Mouse (Mus musculus): ENCODE measurements at regions not wholly inside any gene's neighbourhood (a gene's known extent, or its start where the extent isn't known, plus 50 kb on each side); places are given as distances from the start of the nearest gene placed in this dataset.

- intact Hi-C loops (cut with DNase I): no loop called here
- no peak for DNase-seq (ENCODE audit: low spot score in 2 of 2)
Observed at GRCm38 (mm10) chr8:8418525-8418924, 242.5 kb downstream of the Efnb2 start.

DNA sequence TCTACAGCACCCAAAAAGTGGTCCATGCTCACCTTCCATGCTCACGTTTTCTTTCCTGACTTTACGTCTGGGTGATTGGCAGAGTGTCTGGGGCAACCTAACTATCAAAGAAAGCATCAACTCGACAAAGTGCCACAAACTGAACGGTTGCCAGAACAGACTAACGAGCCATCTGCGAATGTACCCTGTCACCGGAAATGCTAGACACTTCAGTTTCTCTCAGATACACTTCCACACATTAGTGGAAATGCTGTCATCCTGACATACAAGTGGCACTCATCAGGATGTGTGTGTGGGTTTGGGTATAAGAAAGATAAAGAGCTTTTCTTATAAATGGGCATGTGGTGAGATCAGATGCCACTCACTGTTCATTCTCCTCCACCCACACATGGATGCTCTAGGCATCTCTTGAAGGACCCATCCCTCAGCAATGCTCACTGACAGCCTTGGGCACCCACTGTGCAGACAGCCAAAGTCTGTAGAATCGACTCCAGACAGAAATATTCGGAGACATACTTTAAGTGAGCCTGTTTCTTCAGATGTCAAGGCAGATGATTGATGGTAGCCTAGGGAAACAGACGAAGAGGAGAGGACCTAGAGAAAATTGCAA, 244.8 kb downstream of the Efnb2 start:
- intact Hi-C loops (cut with DNase I): no loop called here
- no peak for DNase-seq (ENCODE audit: low spot score in 2 of 2)

DNA sequence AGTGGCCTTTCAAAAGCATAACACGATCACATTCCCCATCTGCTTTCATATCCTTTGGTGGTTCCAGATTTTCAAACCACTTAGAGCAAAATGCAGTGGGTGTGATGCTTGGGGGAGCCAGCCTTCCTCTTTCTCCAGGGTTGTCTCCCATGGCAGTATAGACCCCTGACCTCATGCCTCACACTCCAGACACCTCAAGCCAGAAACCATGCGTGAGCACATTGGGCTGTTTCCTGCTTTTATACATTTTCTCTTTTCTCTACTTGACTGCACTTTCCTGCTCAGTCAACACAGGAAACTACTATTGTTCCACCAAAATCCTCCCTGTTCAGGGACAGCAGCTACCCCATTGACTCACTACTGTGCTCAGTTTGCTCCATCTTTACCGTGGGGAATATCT, 253.7 kb downstream of the Efnb2 start:
- intact Hi-C loops (cut with DNase I): no loop called here
- DNase-seq (ENCODE audit: low spot score in 2 of 2): no peak

DNA sequence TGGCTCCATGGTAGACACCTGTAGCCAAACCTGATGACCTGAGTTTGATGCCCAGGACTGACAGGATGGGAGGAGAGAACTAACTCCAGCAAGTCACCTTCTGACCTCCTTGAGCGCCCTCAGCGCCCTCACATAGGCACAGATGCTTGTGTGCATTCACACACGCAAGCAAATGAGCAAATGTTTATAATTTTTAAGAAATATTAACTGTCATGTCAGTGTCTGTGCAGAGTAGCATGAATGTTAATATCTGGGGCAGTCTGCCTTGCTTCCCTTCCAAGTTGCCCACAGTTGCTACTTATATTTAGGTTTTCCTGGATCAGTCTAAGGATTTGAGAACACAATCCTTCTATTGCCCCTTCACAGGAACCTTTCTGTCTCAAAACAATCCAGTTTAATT, 257.6 kb downstream of the Efnb2 start:
- no peak for DNase-seq (ENCODE audit: low spot score in 2 of 2)
- intact Hi-C loops (cut with DNase I): no loop called here

DNA sequence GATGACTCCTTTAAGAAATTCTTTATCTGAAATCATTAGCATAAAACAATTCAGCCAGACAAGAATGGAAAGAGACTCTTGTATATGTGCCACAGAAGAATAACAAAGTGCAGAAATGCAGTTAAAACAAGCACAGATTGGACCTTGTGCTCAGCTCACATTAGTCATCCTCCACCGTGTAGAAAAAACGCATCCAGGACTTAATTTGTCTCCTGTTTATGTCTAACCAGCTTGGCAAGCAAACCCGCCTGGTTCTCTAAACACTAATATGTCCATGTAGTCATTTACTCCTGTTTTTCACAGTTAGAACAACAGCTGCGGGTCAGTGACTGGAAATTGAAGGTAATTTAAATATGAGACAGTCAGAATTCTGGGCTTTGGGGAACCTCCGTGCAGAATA, 268.7 kb downstream of the Efnb2 start:
- peak; percentile 6 to 57 for DNase-seq (ENCODE audit: low spot score in 2 of 2)
- intact Hi-C loops (cut with DNase I): no loop called here

- peak in 1 of 2 experiments; percentile 20 for DNase-seq (ENCODE audit: low spot score in 2 of 2)
- intact Hi-C loops (cut with DNase I): no loop called here
Observed at GRCm38 (mm10) chr8:8391321-8391720, 269.7 kb downstream of the Efnb2 start.

GRCm38 (mm10) chr8:8378248-8378647, 282.8 kb downstream of the Efnb2 start:
- no peak for DNase-seq (ENCODE audit: low spot score in 2 of 2)
- intact Hi-C loops (cut with DNase I): no loop called here

- intact Hi-C loops (cut with DNase I): no loop called here
- no peak for DNase-seq (ENCODE audit: low spot score in 2 of 2)
Observed at GRCm38 (mm10) chr8:8376791-8377190, 284.3 kb downstream of the Efnb2 start.

DNA sequence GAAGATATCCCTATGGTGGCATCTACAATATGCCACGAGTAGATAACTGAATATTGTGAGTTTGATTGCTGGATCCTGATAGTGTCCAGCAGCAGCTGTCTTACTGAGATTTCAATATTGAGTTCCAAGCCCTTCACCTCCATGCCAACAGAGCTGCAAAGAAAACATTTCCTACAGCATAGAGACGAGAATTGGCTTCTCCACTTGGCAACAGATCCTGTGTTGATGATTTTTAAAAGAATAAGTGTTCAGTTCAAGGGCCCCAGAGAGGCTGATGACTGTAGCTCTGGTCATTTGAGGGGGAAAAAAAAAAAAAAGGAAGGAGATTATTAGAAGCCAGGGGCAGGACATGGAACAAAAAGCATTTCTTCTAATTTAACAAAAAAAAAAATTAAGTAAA, 284.7 kb downstream of the Efnb2 start:
- intact Hi-C loops (cut with DNase I): no loop called here
- no peak for DNase-seq (ENCODE audit: low spot score in 2 of 2)

DNA sequence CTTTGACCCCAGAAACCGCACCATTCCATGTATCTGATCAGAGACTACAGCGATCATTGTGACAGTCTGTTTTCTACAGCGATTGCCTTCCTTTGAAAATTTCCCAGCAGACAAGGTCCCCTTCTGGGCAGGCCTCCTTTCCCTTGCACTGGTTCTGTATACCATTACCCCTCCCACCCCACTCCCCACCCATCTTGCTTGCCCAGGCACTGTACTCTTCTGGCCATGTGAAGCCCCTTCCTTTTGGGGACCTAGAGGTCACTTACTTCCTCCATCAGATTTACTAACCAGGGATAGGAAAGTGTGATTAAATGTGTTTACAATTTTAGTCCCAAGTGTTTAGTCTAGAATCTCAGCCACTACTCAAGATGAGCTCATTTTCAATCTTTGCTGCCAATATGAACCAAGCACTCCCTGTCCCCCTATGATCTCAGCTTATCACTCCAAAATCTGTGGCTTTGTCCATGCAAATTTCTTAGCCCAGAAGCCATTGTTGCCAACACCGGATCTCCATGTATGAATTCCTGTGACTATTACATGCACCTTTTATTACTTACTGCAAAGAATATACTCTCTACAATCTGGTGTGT, 293.7 kb downstream of the Efnb2 start:
- intact Hi-C loops (cut with DNase I): no loop called here
- no peak for DNase-seq (ENCODE audit: low spot score in 2 of 2)

- DNase-seq (ENCODE audit: low spot score in 2 of 2): no peak
- intact Hi-C loops (cut with DNase I): no loop called here
Observed at GRCm38 (mm10) chr8:8361941-8362537, 299.0 kb downstream of the Efnb2 start.

DNA sequence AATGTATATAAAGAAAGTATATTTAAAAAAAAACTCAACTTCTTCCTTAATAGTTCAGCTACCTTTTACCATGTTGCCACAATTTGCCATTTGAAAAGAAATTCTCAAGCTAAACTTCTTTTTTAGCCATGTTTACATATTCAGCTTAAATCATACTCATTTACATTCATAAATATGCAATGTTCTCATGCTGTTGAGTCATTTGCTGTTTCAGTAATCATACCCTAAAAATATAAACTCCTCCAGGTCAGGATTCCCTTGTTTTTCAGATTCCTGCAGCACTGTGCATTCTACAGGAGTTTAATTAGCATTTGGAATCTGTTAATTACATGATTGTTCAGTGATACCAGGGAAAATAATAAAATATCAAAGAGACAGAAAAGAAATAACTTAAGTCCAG, 300.5 kb downstream of the Efnb2 start:
- DNase-seq (ENCODE audit: low spot score in 2 of 2): peak in 1 of 2 experiments; percentile 43
- intact Hi-C loops (cut with DNase I): no loop called here

GRCm38 (mm10) chr8:8354977-8355376, 306.1 kb downstream of the Efnb2 start:
- intact Hi-C loops (cut with DNase I): loop anchor here (2.0 kb wide), 1 partner anchor 120 kb away; no protein-coding TSS in a partner anchor
- DNase-seq (ENCODE audit: low spot score in 2 of 2): peak in 1 of 2 experiments; percentile 19

DNA sequence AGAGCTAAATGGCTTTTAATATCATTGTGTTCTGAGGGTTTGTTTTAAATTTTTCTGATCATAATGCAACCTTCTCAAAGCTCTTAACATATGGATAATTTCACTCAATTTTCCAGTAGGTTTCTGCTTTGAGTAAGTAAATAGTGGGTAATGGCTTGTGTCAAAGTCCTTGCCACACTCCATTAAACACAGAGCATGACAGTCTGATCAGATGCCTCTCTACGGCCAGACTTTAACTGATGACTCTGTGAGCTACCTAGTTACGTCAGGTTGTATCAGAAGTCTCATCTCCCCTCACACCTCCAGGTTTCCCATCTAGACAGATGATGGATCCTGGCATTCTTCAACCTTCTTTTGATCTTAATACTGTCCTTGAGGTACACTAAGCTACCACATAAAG, 316.4 kb downstream of the Efnb2 start:
- no peak for DNase-seq (ENCODE audit: low spot score in 2 of 2)
- intact Hi-C loops (cut with DNase I): no loop called here

GRCm38 (mm10) chr8:8335256-8335972, 325.6 kb downstream of the Efnb2 start:
- intact Hi-C loops (cut with DNase I): no loop called here
- DNase-seq (ENCODE audit: low spot score in 2 of 2): no peak

- intact Hi-C loops (cut with DNase I): no loop called here
- no peak for DNase-seq (ENCODE audit: low spot score in 2 of 2)
Observed at GRCm38 (mm10) chr8:8334515-8334914, 326.5 kb downstream of the Efnb2 start.

DNA sequence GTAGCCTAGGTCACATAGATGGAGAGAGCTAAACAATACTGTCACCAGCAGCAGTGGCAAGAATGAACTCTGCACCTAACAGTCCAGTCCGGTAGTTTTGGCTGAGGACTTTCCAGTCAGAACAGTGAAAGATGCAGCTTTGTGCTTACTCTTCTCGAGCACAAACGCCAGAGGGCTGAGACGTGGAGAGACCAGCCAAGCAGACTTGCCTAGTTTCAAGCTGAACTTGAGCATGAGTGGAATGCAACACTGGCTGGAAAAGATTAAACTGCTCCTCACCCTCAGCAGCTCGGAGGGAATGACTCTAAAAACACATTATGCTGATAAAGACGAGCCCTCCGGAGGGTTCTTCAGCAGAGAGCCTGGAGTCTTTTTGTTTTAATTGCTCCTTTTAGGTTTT, 329.8 kb downstream of the Efnb2 start:
- no peak for DNase-seq (ENCODE audit: low spot score in 2 of 2)
- intact Hi-C loops (cut with DNase I): no loop called here

DNA sequence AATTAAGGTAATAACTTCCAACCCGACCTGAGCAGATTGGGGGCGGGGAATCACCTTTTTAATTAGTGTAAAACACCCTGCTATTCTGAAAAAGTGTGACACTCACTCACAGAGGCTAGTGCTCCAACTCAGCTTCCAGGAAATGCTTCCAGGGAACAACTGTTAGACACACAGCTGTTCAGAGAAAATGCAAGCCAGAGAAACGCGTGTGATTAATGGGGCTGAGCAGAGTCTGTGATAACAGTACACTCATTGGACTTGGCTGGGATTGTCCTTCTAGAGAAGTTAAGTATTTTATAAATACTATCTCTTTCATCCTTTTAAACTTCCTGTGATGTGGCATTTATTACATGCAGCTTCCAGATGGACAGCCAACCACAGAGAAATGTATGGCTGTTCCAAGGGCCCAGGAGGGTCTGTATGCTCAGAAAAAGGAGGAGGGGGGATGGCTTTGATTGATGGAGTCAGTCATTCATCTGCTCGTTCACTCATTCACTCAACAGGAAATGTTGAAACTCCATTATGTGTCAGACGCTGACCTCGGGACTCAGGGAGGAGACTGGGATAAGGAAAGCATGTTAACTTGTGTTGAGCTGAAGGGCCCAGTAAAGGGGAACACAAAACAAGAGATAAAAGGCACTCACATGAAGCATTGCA, 332.9 kb downstream of the Efnb2 start:
- intact Hi-C loops (cut with DNase I): no loop called here
- no peak for DNase-seq (ENCODE audit: low spot score in 2 of 2)

DNA sequence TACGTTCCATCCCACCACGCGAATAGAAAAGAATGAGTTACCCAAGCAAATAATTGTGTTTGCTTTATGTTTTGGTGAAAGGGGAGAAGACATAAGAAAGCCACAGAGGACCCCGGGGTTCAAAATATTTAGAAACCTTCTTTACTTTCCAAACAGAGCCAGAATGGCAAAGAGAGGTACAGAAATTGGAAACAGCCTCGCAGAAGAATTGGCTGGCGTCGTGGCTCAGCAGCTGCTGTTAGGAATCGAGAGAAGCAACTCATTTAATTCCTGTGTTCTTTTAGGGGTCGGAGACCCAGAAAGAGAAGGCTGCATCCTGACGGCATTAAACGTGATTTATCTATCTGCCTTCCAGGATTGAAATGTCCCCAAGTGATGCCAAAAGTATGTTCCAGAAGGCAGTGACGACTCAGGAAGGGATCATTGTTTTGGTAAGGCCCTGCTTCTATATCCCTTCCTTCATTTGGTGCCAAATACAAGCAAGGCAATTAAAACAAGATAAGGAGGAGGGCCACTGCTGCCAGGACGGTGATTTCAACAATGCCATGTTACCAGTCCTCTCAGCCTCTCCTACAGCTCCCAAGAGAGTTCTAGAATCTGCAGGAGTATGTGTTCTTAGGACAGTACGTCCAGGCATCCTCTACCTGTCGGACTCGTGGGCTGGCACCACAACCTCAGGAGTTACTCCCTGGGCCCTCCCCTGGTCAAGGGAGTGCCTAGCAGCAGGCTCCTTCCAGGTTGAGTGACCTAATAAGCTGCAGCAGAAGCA, 334.8 kb downstream of the Efnb2 start:
- intact Hi-C loops (cut with DNase I): no loop called here
- no peak for DNase-seq (ENCODE audit: low spot score in 2 of 2)

- intact Hi-C loops (cut with DNase I): no loop called here
- DNase-seq (ENCODE audit: low spot score in 2 of 2): no peak
Observed at GRCm38 (mm10) chr8:8325420-8325819, 335.6 kb downstream of the Efnb2 start.
